Mouse (Mus musculus) CH12F3 (cell line): Measurements from ENCODE around the gene Cdc42bpg.

Experiments
- in situ Hi-C: fragments of 300-500 bp; cut with MboI; formaldehyde crosslinking; loops from 2 replicates; pipeline ENCODE4 v1.14.3; 2020; ENCODE audit warnings: low sequenced_read_pairs

Cdc42bpg gene

GRCm38 (mm10) chr19:6306137-6306551 lies at the start of gene Cdc42bpg:
TSS of gene Cdc42bpg (plus strand) at chr19:6306456.
- in situ Hi-C loops, result loop anchor here (5.0 kb wide), 1 partner anchor 44 kb away; no protein-coding TSS in a partner anchor

DNA sequence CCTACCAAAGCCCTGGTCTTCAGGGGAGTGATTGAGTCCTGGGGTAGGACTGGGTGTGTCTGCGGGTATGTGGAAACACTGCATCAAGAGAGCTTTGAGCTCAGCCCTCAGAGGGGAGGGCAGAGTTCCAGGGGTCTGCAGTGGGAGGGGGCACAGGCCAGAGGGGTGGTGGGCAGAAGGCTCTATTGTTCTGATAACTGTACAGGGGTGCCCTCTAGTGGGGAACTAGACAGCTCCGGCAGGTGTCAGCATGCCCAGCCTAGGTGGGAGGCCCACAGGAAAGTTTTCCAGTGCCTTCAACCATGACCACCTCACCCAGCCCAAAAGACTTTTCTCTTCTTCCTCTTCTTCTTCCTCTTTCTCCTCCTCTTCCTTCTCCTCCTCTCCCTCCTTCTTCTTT lies 45.8 kb upstream of the Cdc42bpg start:
- in situ Hi-C loops, result loop anchor here (5.0 kb wide), 1 partner anchor 47 kb away; the partner anchor contains the start of gene Cdc42bpg

DNA sequence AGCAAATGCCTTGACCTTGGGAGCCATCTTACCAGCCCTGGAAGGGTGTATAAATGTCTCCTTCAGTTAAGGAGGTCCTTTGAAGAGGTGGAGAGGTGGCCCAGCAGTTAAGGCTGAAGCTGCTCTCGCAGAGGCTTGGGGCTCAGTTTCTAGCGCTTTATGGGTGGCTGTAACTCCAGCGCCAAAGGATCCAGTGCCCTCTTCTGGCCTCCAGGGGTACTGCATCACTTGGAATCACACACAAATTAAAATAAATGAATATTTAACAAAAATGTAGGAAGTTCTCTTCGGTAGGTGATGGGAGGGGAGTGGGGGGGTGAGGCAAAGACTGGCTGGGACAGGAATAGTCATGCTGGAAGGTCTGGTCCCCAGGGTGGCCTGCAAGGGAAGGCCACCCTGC lies 45.3 kb upstream of the Cdc42bpg start:
- in situ Hi-C loops, result loop anchor here (5.0 kb wide), 1 partner anchor 46 kb away; the partner anchor contains the start of gene Cdc42bpg

GRCm38 (mm10) chr19:6261379-6261778 lies 44.9 kb upstream of the Cdc42bpg start:
- in situ Hi-C loops, result loop anchor here (5.0 kb wide), 1 partner anchor 46 kb away; the partner anchor contains the start of gene Cdc42bpg

DNA sequence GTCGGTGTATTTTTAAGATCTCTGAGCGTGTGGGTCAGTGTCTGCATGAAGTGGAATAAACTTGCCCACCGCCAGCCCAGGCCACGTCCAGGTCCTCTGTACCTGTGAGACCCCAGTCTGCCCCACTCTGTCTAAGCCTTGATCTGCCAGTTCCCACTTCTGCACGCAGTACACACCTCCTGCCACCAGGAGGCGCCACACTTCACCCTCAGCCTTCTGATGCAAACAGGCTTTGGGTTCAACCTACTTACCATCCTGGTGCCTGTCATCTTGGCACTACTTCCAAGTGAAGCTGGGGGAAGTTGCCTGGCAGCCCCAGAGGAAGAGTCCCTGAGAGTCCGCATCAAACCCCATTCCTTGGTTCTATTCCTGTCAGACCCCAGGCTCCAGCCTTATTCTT lies 44.0 kb upstream of the Cdc42bpg start:
- in situ Hi-C loops, result loop anchor here (5.0 kb wide), 1 partner anchor 45 kb away; the partner anchor contains the start of gene Cdc42bpg

GRCm38 (mm10) chr19:6262839-6263433 lies 43.3 kb upstream of the Cdc42bpg start:
- in situ Hi-C loops, result loop anchor here (5.0 kb wide), 1 partner anchor 44 kb away; the partner anchor contains the start of gene Cdc42bpg

- in situ Hi-C loops, result loop anchor here (5.0 kb wide), 1 partner anchor 43 kb away; the partner anchor contains the start of gene Cdc42bpg
Measured at GRCm38 (mm10) chr19:6264200-6264599, 42.1 kb upstream of the Cdc42bpg start.

- in situ Hi-C loops, result loop anchor here (5.0 kb wide), 1 partner anchor 42 kb away; the partner anchor contains the start of gene Cdc42bpg
Measured at GRCm38 (mm10) chr19:6264945-6265344, 41.3 kb upstream of the Cdc42bpg start.

- in situ Hi-C loops, result no loop called here
Measured at GRCm38 (mm10) chr19:6265727-6266182, 40.5 kb upstream of the Cdc42bpg start.

DNA sequence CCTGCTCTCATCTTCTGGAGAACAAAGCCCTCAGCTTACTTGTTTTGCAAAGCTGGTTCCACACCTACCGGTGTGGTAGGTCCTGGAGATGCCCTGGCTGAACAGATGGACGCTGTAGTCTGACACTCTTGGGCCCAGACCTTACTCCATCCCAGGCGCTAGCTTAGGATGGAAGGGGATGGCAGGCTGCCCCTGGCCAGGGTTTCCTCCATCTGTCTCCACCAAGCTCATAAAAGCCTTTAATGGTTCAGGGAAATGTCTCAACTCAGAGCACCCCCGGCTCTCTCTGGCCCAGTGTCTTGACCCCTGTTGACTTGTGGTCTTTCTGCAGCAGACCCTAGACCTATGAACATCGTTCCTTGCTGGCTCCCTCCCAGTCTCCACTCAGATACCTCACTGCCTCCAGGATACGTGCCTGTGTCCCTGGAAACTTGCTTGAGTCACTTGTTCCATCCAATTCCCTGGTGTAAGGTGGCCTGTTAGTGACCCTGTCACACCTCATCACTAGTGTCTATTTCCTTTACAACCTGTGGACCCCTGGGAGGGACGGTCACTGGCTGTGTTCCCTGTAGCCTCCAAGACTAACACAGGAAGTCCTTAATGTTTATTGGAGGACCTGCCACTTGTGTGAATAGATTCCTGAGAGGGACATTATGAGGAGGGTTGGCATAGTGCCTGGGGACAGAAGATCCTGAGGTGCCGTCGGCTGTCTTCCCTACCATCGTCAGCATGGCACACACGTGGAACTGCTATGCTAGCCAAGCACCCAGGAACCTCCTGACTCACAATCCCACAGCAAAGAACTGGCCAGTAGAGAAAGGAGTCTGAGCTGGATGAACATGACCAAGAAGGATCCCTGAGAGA lies 38.7 kb upstream of the Cdc42bpg start:
- in situ Hi-C loops, result no loop called here

DNA sequence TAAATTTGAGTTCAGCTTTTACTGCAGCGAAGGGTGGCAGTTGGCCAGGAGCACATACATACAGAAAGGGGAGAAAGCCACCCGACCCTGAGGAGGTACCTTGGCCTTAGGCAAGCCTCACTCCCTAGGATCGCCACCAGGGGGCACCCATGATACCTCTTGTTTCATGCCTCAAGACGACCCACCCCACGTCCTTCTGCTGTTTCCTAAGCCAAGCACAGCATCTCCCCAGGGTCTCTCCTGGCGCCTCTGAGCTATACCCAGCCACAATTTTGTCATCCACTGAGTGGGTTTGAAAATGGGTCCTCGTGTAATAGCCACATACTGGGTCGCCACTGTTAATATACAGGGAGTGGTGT lies 38.1 kb upstream of the Cdc42bpg start:
- in situ Hi-C loops, result no loop called here

DNA sequence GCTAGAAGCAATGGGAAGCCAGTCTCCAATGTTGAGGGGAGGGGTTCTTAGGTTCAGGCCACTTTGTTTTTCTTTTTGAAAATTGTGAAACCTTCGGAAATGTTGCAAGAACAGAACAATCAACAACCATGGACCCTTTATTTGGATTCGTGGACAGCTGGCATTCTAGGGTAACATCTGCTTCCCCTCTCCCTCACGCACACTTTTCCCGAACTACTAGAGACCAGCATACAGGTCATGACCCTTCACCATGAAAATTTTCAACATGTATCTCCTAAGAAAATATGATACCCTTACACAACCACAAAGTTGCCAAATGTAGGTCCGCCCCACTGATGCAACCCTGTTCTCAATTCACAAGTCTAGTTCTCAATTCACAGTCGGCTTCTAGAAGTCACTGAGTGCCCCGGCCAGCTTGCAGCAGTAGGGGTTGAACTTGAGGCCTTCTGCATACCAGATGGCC lies 37.6 kb upstream of the Cdc42bpg start:
- in situ Hi-C loops, result no loop called here

DNA sequence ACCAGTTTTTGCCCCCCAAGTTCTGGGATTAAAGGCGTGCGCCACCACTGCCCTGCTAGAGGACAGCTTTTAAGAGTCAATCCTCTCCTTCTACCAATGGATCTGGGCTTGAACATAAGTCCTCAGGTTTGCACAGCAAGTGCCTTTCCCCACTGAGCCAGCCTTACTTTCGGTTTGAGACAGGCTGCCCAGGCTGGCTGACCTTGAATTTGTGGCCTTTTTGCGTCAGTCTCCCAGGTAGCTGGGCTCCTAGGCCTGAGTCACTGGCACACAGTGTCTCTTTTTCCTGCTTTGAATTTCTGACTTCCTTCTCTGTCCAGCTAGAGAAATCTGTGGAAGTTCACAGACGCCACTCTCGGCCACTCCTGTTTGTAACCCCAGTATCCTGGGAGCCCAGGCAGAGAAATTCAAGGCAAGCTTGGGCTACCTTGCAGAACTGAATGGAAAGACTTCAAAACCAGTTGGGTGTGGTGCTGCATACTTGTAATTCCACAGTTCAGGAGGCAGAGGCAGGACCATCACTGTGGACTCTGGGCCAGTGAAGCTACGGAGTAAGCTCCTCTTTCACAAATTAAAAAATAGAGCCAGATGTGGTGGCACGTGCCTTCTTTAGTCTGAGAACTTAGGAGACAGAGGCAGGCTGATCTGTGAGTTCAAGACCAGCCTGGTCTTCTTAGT lies 36.3 kb upstream of the Cdc42bpg start:
- in situ Hi-C loops, result no loop called here

GRCm38 (mm10) chr19:6270661-6271060 lies 35.6 kb upstream of the Cdc42bpg start:
- in situ Hi-C loops, result no loop called here

DNA sequence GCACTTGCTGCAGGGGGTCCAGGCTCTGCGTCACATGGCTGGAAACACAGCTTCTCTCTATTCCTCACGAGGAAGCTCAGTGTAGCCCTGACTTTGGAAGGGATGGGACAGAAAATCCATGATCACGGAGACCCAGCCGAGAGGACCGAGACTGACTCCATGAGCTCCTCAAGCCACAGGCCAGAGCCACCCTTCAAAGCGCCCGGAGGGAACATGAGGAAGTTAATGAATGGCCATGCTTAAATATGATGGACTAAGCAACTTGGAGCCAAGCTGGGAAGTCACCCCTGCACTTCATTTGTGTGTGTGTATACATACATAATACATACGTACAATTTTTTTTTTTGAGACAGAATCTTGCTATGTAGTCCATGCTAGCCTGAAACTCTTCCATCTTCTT lies 35.0 kb upstream of the Cdc42bpg start:
- in situ Hi-C loops, result no loop called here

- in situ Hi-C loops, result no loop called here
Measured at GRCm38 (mm10) chr19:6272053-6272452, 34.2 kb upstream of the Cdc42bpg start.

- in situ Hi-C loops, result no loop called here
Measured at GRCm38 (mm10) chr19:6272738-6273137, 33.5 kb upstream of the Cdc42bpg start.

GRCm38 (mm10) chr19:6273592-6273991 lies 32.7 kb upstream of the Cdc42bpg start:
- in situ Hi-C loops, result no loop called here

GRCm38 (mm10) chr19:6273998-6274608 lies 32.2 kb upstream of the Cdc42bpg start:
- in situ Hi-C loops, result no loop called here

- in situ Hi-C loops, result no loop called here
Measured at GRCm38 (mm10) chr19:6275740-6276389, 30.4 kb upstream of the Cdc42bpg start.
